Mouse (Mus musculus) thymus, postnatal 25 days (tissue): ENCODE data around the gene Cd200r4.

Experiments used
- DNase-seq: peaks from one replicate; pipeline ENCODE4 v3.0.0; 2022

Gene Cd200r4

DNA sequence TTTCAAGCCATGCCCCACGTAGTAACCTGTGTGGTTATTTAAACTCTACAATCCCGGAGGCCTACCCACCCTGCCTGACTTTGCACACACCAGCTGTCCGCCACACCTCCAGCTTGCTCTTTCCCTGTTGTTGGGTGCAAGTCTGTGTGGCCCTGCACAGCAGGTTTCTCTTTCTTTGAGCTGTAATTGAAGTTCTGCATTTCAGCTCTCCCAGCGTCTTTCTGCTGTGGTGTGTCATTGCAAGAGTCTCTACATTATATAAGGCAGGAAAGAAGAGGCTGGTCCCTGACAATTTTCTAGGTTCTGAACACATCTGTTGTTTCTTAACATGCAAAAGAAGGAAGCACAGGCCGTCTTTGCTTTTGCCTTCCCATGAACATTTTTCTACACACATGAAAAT lies 65.1 kb downstream of the Cd200r4 start:
- DNase-seq: no peak

DNA sequence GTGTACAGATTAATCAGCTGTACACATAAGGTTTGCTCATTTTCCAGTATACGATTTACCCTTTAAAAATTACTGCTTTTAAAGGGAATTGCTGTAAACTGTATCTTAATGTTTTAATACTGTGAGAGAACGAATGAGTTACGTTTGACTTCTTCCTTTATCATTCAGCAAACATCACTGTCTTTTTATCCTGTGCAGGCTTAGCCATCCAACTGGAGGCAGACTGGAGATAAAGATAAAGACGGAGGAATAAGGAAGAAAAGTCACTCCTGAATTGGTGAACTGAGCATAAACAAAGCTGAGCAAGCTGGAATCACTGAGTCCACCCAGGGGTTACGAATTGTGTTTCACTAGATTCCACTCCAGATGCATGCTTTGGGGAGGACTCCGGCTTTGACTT lies 66.1 kb downstream of the Cd200r4 start:
- no peak for DNase-seq
